In the genomic region with DNA sequence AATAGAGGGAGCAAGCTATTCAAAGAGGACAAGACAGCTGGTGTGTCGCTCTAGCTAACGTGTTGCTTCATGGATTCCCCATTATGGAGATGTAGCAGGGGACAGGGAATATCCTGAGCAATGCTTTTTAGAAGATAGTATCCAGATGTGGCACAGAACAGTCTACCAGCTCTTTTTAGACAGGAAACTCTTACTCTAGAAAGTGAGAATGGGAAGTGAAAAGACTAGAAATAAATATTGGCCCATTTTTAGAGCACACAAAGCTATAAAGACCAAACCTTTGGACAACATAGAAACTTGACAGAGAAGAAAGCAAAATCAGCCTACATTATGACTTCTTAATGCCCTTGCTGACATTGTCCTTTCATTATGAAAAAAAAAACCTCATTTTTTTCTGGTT, we compare ENCODE assay signal across 44 mouse cellular contexts. TPM values are rescaled to one million over a fixed set of nuclear protein-coding genes. Genes with fewer than 3 reads are reported as not detected.
"Had no signal": no experiment of that assay in that cellular context is flagged by ENCODE, and none has a peak within 500 bp of the region (broad histone marks: within the 10 kb centered on the region; RNA-seq: fewer than 3 reads in every experiment).

No protein-coding gene starts in this region.

- DNase-seq: left cerebral cortex, postnatal 4 days; liver; liver, embryonic 13.5 days; liver, postnatal 0 days; lung, adult 18-20 months; lung, adult 2 months; lung, embryonic 14.5 days; lung, postnatal 10 days; lung, postnatal 14 days; lung, postnatal 36 days; lung, postnatal 4 days had no signal

- H3K27ac ChIP-seq: left cerebral cortex, adult 2 months; limb, embryonic 10.5 days; limb, embryonic 12.5 days; limb, embryonic 13.5 days; limb, embryonic 15.5 days; liver, embryonic 12.5 days; liver, embryonic 13.5 days; liver, embryonic 14.5 days; liver, embryonic 15.5 days; lung, embryonic 15.5 days; macrophage; midbrain, embryonic 10.5 days; midbrain, embryonic 12.5 days; midbrain, embryonic 13.5 days; midbrain, embryonic 15.5 days; neural tube, embryonic 12.5 days had no signal

- H3K27me3 ChIP-seq: limb, embryonic 12.5 days; limb, embryonic 13.5 days; limb, embryonic 15.5 days; liver, embryonic 12.5 days; liver, embryonic 13.5 days; liver, embryonic 15.5 days; lung, embryonic 15.5 days; megakaryocyte, embryonic 14.5 days; midbrain, embryonic 12.5 days; midbrain, embryonic 13.5 days; midbrain, embryonic 15.5 days; neural tube, embryonic 12.5 days had no signal

- H3K9ac ChIP-seq: limb, embryonic 12.5 days; limb, embryonic 13.5 days; limb, embryonic 15.5 days; liver, embryonic 12.5 days; liver, embryonic 13.5 days; liver, embryonic 14.5 days; liver, embryonic 15.5 days; liver, postnatal 0 days; lung, embryonic 14.5 days; lung, embryonic 15.5 days; midbrain, embryonic 12.5 days; midbrain, embryonic 13.5 days; midbrain, embryonic 15.5 days; neural tube, embryonic 12.5 days had no signal

- ATAC-seq: liver, embryonic 12.5 days; liver, postnatal 0 days; lung, postnatal 0 days; midbrain, embryonic 13.5 days; midbrain, embryonic 15.5 days; midbrain, embryonic 16.5 days had no signal

- H3K36me3 ChIP-seq: limb, embryonic 10.5 days; limb, embryonic 12.5 days; limb, embryonic 13.5 days; limb, embryonic 15.5 days; liver, embryonic 12.5 days; liver, embryonic 13.5 days; liver, embryonic 15.5 days; lung, embryonic 15.5 days; midbrain, embryonic 10.5 days; midbrain, embryonic 12.5 days; midbrain, embryonic 13.5 days; midbrain, embryonic 15.5 days; neural tube, embryonic 12.5 days had no signal

- H3K4me1 ChIP-seq: limb, embryonic 10.5 days; limb, embryonic 12.5 days; limb, embryonic 13.5 days; limb, embryonic 15.5 days; liver, embryonic 13.5 days; liver, embryonic 15.5 days; lung, embryonic 15.5 days; midbrain, embryonic 10.5 days; midbrain, embryonic 12.5 days; midbrain, embryonic 13.5 days; midbrain, embryonic 15.5 days; neural tube, embryonic 12.5 days had no signal

- H3K4me2 ChIP-seq: limb, embryonic 12.5 days; limb, embryonic 13.5 days; limb, embryonic 15.5 days; liver, embryonic 11.5 days; liver, embryonic 12.5 days; liver, embryonic 13.5 days; liver, embryonic 15.5 days; lung, embryonic 14.5 days; lung, embryonic 15.5 days; midbrain, embryonic 12.5 days; midbrain, embryonic 13.5 days; midbrain, embryonic 15.5 days; neural tube, embryonic 12.5 days had no signal

- H3K9me3 ChIP-seq: limb, embryonic 10.5 days; limb, embryonic 12.5 days; limb, embryonic 13.5 days; limb, embryonic 15.5 days; liver, embryonic 12.5 days; liver, embryonic 13.5 days; liver, embryonic 15.5 days; lung, embryonic 15.5 days; megakaryocyte, embryonic 14.5 days; midbrain, embryonic 10.5 days; midbrain, embryonic 12.5 days; midbrain, embryonic 13.5 days; midbrain, embryonic 15.5 days; neural tube, embryonic 12.5 days had no signal

- H3K4me3 ChIP-seq: left cerebral cortex, adult 2 months; limb, embryonic 10.5 days; limb, embryonic 12.5 days; limb, embryonic 13.5 days; limb, embryonic 15.5 days; liver, embryonic 12.5 days; liver, embryonic 13.5 days; liver, embryonic 15.5 days; lung, embryonic 15.5 days; megakaryocyte, embryonic 14.5 days; midbrain, embryonic 10.5 days; midbrain, embryonic 12.5 days; midbrain, embryonic 13.5 days; midbrain, embryonic 15.5 days; myocyte; neural tube, embryonic 12.5 days had no signal

RNA-seq across cellular contexts. Expression of a gene that starts 2.6 kb away (rescaled TPM):
- total RNA-seq: left cerebral cortex, adult 2 months; left cerebral cortex, adult 8-10 months; left cerebral cortex, postnatal 10 days; left cerebral cortex, postnatal 14 days; left cerebral cortex, postnatal 25 days; left cerebral cortex, postnatal 36 days; left cerebral cortex, postnatal 4 days; liver, adult 2 months; megakaryocyte progenitor cell, adult 5-6 weeks; megakaryocyte-erythroid progenitor cell, adult 5-6 weeks; midbrain, postnatal 0 days; monocyte, adult 5-6 weeks had no signal
- polyA plus RNA-seq: limb, embryonic 10.5 days; limb, embryonic 11.5 days; limb, embryonic 12.5 days; limb, embryonic 13.5 days; limb, embryonic 15.5 days; liver, embryonic 11.5 days; liver, embryonic 12.5 days; liver, embryonic 13.5 days; liver, embryonic 15.5 days; liver, postnatal 0 days; lung, adult 2 months; lung, embryonic 14.5 days; lung, embryonic 15.5 days; lung, embryonic 16.5 days; lung, postnatal 0 days; midbrain, embryonic 10.5 days; midbrain, embryonic 12.5 days; midbrain, embryonic 13.5 days; midbrain, embryonic 15.5 days; midbrain, embryonic 16.5 days; midbrain, postnatal 0 days; myocyte; neural tube, embryonic 11.5 days; neural tube, embryonic 12.5 days had no signal

RNA-seq across cellular contexts. Expression of a gene that starts 7.1 kb away (rescaled TPM):
- total RNA-seq: megakaryocyte-erythroid progenitor cell, adult 5-6 weeks had no signal
- polyA plus RNA-seq: myocyte had no signal

RNA-seq across cellular contexts. Expression of a gene that starts 46.1 kb away (rescaled TPM):
- total RNA-seq: left cerebral cortex, adult 2 months; left cerebral cortex, adult 8-10 months; left cerebral cortex, postnatal 25 days; left cerebral cortex, postnatal 36 days; left cerebral cortex, postnatal 4 days; megakaryocyte-erythroid progenitor cell, adult 5-6 weeks; midbrain, postnatal 0 days had no signal
- polyA plus RNA-seq: limb, embryonic 10.5 days; limb, embryonic 11.5 days; limb, embryonic 12.5 days; limb, embryonic 15.5 days; lung, embryonic 14.5 days; midbrain, embryonic 10.5 days; midbrain, embryonic 13.5 days; midbrain, embryonic 15.5 days; midbrain, embryonic 16.5 days; midbrain, postnatal 0 days; myocyte; neural tube, embryonic 11.5 days; neural tube, embryonic 12.5 days had no signal
